Mouse (Mus musculus): Measurements from ENCODE around the gene Kpna7.
"Not testable (repeated sequence)": the region's sequence is repeated elsewhere in the genome, so short reads cannot be mapped to it uniquely, and the experiment has no call there.

Gene Kpna7

DNA sequence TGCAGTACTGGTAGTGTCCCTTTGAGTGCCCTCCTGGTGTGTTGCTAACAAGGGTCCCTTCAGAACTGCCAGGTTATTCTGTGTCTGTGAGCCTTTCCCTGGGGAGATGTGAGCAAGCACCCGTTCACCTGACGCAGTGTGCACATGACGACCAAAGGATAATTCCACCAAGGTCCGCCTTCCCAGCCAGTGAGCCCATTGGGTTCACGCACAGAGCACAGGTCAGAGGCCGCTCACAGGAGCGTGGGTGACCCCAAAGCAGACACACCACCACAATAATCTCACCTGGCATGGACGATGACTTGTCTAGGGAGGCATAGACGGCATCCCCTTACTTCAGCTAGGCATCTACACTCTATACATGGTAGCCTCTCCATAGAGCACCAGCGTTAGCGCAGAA is 17.6 kb upstream of the Kpna7 start:
- DNase-seq = not testable (repeated sequence)

DNA sequence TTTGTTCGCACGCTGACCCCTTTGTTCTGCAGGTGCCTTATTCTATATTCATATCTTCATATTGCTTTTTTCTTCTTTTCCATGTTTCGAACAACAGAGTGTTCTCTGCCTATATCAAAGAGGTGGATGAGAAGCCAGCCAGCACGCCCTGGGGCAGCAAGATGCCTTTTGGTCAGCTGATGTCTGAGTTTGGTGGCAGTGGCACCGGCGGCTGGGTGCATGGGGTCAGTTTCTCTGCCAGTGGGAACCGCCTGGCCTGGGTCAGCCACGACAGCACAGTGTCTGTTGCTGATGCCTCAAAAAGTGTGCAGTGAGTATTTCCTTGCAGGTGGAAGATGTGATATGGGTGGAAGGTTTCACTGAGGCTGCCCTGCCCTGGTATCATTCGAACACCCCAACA is 17.1 kb upstream of the Kpna7 start:
- no peak for DNase-seq

DNA sequence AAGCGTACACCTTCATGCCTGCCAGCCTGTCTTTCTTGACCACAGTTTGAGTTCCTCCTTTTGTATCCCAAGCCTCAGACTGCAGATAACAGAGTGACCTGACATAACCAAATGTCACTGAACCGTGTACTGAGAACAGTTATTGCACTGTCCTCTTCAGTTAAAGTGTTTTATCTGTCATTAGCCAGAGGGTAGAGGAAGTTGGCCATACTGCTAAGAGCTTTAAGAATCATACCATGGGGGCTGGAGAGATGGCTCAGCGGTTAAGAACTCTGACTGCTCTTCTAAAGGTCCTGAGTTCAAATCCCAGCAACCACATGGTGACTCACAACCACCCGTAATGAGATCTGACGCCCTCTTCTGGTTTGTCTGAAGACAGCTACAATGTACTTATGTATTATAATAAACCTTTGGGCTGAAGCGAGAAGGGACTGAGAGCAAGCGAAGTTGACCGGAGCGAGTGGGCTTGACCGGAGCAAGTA is 14.6 kb upstream of the Kpna7 start:
- no peak for DNase-seq

DNA sequence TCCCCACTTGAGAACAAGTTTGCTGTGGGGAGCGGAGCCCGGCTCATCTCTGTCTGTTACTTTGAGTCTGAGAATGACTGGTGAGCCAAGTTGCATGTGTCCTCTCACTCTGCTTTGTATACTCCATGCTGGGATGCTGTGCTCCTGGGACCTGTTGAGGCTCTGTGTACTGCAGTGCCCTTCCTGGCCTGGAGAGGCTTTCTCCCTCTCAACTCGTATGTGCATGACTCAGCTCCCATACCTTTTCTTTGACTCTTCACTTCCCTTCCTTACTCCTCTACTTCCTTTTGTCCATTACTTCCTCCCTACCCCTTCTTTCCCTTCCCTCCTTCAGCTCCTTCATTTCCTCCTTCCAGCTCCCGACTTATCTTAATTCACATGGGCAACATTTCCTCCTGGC is 12.4 kb upstream of the Kpna7 start:
- DNase-seq = no peak

DNA sequence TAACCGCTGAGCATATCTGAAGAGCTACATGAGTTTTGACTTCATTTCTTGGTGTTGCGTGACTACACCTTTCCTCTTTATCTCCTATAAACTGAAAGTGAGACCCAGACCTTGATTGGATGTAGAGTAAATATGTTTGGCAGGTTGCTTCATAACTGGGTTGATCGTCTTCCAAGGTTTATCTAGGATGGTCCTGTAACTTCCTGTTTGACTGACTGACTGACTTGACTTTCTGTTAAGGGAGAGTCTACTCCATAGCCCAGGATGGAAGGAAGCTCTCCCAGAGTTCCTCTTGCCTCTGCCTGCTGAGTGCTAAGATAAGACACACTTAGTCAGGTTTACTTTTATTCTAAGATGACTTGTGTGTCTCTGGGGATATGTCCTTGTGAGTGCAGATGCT is 6.0 kb upstream of the Kpna7 start:
- DNase-seq = no peak

DNA sequence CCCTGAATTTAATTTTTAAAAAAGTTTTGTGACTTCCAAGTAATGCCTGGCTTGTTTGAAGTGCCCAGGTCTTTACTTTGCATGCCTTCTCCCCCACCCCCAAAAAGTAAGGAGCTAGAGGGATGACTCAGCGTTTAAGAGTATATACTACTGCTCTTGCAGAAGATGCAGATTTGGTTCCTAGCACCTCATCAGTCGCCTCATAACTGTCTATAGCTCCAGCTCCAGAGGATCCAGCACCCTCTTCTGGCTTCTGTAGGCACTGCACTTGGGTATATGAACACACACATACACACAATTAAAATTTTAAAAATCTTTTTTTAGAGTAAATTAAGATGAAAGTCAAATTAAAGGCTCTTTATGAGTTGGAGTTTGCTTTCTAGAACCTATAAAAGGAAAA is 4.4 kb upstream of the Kpna7 start:
- DNase-seq = no peak

DNA sequence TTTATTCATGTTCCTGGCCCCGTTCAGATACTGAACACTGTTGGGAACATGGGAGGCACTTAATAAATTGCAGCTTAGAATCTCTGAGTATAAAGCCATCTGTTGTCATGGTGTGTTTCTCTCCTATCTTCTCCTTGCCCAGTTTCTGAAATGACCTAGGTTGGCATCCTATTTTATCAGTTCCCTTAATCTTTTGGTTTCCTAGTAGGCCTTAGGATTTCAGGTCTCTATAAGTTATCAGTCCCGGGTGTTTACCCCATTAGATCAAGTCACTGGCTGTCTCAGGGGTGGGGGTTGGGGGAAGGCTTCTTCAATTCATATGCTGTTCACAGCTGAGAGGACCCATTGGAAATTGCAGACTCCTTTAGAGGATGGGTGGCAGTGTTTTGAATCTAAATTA is 992 bp upstream of the Kpna7 start:
- DNase-seq = no peak

DNA sequence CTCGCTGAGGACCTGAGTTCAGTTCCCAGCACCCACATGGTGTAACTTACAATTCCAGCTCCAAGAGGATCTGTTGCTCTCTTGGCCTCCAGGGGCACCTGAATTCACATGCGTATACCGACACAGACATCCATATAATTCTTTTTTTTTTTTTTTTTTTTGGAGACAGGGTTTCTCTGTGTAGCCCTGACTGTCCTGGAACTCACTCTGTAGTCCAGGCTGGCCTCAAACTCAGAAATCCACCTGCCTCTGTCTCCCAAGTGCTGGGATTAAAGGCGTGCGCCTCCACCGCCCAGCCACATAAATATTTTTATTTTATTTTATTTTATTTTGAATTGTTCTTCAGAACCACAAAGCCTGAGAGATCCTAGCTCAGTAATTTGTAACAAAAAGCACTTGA is 629 bp downstream of the Kpna7 start:
- not testable (repeated sequence) for DNase-seq

DNA sequence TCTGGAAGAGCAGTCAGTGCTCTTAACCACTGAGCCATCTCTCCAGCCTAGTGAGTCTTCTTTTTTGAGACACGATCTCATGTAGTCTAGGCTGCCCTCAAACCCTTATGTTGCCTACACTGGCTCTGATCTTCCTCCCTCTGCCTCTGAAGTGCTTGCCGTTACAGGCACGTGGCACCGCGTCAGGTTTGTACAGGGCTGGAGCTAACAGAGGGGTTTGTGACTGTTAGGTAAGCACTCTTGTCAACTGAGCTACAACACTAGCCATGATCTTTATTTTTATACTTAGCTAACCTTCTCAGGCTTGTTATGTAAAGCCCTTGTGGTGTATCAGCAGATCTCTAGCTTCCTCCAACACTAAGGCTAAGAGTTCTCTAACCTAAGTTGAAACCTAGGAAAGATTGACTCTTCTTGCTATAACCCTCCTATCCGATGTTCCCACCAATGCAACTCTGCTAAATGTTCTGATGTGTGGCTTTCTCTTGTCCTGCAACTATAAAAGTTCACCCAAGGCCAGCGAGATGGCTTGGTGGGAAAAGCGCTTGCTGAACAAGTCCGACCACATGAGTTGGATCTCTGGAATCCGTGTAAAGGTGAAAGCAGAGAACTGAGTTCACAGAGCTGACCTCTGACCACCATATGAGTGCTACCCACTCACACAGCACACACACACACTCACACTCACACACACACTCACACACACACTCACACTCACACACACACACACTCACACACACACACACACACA is 1.8 kb downstream of the Kpna7 start:
- DNase-seq = no peak

DNA sequence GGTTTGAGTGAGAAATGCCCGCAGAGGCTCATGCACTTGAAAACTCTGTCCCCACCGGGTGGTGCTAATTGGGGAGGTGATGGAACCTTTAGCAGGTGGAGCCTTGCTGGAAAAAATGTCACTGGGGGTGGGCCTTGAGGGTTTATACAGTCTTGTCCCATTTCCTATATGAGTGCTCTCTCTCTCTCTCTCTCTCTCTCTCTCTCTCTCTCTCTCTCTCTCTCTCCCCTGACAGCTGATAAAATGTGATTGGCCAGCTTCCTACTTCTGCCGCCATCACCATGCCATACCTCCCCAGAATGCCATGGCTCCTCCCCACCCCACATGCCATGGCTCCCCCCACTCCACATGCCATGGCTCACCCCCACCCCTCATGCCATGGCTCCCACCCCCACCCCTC is 8.7 kb downstream of the Kpna7 start:
- no peak for DNase-seq

DNA sequence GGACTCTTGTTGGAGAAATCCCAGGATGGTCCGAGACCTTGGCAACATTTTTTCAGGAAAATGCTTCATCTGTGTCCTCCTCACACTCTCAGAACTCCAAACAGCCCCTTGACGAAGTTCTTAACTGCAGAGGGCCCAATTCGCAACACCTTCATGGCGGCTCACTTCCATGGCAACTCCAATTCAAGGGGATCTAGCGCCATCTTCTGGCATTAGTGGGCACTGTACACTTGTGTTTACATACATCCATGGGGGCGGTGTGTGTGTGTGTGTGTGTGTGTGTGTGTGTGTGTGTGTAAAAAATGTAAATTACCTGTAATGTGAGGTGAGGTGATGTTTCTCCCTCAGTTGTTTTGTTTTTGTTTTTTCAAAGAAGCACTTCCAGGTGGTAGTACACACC is 12.5 kb downstream of the Kpna7 start:
- no peak for DNase-seq

DNA sequence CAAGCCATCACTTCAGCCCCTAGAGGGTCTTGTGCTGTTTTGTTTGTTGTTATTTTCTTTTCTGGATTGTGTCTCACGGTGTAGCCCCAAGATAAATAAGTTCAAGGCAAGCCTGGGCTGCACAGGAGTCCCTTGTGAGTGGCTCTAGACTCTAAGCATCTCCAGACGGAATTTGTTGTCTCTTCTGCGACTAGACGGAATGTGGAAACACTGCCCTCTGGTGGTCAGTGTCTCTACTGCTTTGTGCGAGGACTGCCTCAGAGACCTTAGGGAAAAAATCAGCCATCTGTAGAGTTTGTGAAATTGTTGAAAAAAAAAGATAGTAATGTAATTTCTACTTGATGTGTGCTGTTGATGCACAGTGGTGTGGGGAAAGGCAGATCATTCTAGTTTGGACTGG is 14.1 kb downstream of the Kpna7 start:
- DNase-seq = peak; percentile 57

DNA sequence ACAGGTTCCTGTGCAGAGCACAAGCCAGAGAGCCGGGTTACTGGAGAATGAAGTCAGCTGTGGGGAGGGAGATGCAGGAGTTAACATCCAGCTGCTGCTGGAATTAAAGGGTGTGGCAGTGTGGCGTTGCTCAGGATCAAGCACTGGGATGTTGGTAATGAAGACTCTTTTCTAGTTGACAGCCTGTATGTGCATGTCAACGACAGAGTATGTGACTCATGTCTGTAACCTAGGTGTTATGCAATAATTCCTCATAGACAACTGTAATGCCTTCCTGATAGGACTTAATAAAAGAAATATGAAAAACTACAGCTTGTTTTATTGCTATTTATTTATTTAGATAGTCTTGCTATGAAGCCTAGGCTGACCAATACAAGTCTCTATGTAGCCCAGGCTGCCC is 15.0 kb downstream of the Kpna7 start:
- DNase-seq = no peak

DNA sequence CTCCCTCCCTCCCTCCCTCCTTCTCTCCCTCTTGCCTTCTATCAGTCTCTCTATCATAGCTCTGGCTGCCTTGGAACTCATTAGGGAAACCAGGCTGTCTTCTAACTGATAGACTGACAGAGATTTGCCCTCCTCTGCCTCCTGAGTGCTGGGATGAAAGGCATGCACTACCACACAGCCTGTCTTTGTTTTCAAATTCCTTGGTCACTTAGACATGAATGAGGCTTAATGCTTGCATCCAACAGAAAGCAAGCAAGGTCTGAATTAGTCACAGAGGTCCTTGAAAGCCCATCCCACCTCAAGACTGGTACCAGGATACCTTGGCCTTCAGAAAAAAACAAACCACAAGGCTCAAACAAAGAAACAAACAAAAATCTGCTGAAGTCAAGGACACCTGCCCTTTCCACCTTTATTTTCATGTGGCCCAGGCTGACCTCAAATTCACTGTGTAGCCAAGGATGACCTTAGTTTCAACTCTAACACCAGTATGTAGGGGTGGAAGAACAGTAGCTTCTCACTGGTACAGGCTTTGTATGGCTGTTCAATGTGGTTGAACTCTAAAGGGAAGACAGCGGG is 19.0 kb downstream of the Kpna7 start:
- DNase-seq = no peak

DNA sequence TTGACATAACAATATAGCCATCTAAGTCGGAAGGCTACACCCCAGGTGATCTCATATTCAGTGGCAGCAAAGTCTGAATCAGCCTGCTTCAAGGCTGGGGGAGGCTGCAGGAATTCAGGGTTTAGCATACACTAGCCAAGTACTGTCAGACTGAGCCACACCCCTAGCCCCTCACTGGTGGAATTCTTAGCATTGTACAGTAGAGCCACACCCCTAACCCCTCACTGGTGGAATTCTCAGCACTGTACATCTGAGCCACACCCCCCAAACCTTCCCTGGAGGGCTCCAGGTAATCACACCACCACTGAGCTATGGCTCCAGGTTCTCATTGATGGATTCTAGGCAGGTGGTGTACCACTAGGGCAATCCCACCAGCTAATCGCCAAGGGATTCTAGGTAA is 24.3 kb downstream of the Kpna7 start:
- DNase-seq = no peak

DNA sequence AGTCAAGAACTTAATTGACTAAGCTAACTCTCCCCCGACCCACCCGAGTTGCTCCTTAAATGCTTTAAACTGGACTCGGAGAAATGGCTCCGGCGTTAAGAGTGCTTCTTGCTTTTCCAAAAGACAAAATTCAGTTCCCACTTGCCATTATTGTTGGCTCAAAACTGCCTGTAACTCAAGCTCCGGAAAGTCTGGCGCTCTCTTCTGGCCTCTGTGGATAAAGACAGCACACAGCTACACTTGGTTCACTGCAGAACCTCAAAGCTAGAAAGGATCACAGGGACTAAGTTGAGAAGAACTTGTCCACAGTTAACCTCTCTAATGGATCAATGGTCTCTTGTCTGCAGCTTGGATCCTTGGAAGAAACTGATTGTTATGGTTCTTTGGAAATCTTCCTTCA is 25.1 kb downstream of the Kpna7 start:
- no peak for DNase-seq

DNA sequence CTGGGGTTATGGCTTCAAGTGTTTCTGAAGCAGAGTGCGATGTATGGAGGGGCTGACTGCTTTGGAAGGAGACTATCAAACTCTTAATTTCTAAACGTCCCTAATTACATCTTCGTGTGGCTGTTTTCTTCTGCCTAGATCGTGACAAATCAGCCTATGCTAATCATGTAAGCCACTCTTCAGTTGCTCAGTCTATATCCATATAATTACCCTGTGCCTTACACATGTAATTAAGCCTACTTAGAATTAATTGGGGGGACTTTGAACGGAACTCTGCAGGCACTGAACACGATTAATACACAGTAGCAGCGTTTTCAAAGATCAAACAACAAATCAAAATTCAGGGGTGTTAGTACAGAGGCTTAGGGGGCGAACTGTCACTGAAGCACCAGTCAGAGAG is 25.9 kb downstream of the Kpna7 start:
- no peak for DNase-seq

DNA sequence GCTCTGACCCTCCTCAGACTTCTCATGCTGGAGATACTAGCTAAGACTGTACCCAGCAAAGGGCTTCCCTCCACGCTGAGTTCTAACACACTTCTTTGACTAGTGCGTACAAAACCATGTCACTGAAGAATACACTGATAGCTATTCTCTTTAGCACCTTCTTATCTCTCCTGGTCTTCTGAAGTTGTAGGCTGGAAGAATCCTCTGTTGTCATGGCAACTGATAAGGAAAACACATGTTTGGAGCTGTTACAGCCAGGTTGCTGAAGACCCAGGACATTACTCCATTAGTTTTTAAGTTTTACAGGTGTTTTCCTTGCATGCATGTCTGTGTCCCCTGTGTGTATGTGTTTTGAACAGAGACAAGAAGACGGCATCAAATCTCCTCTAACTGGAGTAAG is 29.6 kb downstream of the Kpna7 start:
- not testable (repeated sequence) for DNase-seq

DNA sequence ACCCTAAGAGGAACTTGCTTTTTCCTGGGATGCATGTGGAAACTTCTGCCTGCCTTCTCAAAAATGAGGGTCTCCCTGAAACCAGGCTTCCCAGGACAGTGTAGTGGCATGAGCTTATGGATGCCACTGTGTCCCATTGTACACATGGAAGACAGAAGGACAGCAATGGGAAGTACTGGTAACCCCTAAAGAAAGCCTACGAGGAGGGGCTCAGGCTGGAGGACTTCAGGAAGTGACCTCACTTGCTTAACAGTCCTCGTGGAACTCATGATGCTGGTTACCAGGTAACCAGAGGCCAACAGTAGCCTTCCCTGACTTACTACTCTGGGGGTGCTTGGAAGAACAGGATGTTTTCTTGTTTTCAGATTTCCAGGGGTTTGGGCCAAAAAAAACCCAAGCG is 41.1 kb downstream of the Kpna7 start, which contains the start of gene 1700018F24Rik:
TSS of gene 1700018F24Rik (plus strand) at position 301 of the 400 bp plus-strand sequence.
- not testable (repeated sequence) for DNase-seq

DNA sequence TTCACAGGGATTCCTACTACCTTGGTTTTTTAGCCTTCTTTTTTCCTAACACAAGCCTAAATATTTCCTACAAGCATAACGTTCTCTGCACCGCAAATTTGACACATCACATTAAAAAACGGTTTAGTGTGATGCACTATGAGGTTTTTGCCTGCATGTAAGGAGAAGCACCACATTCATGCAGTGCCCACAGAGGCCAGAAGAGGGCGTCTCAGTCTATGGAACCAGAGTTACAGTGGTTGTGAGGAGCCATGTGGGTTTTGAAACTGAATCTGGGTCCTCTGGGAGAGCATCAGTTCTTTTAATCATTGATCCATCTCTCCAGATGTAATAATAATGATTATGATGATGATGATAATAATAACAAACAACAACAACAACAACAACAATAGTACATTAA is 42.2 kb downstream of the Kpna7 start:
- DNase-seq = no peak

DNA sequence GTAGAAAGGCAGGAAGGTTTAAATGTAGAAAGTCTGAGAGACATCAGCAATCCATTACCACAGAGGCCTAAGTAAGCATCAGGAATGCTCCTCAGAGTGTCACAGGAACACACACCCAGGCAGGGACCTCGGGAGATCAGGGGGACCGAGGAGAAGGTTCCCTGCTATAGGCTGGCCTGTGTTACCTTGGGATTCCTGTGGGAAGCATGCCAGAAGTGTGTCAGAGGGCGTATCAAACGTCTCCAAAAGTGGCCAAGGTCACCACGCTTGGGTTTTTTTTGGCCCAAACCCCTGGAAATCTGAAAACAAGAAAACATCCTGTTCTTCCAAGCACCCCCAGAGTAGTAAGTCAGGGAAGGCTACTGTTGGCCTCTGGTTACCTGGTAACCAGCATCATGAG is 51.4 kb downstream of the Kpna7 start, which contains the start of gene Gm4871:
TSS of gene Gm4871 (minus strand) at position 364 of the 400 bp plus-strand sequence.
- not testable (repeated sequence) for DNase-seq

DNA sequence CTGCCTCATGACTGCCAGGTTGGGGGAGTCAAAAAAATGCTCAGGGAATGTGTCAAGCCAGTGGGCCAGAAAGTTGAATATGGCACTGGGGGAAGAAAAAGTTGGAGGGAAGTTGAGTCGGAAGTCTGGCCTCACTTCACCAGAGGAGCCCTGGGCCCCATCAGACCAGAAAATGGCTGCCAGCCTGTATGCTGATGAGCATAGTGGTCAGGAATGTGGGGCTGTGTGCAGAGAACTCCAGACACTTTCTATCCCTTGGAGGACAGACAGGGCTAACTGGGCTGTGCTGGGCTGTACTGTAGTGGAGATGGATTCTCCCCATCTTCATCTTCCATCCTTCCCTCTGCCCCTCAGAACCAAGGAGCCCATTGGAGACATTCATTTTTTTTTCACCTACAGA is 53.4 kb downstream of the Kpna7 start:
- not testable (repeated sequence) for DNase-seq

DNA sequence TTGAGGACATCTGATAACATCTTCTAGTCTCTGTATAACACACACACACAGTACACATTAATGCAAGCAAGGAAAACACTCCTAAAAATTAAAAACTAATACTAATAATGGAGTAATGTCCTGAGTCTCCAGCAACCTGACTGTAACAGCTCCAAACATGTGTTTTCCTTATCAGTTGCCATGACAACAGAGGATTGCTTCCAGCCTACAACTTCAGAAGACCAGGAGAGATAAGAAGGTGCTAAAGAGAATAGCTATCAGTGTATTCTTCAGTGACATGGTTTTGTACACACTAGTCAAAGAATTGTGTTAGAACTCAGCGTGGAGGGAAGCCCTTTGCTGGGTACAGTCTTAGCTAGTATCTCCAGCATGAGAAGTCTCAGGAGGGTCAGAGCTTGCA is 63.1 kb downstream of the Kpna7 start:
- DNase-seq = not testable (repeated sequence)

DNA sequence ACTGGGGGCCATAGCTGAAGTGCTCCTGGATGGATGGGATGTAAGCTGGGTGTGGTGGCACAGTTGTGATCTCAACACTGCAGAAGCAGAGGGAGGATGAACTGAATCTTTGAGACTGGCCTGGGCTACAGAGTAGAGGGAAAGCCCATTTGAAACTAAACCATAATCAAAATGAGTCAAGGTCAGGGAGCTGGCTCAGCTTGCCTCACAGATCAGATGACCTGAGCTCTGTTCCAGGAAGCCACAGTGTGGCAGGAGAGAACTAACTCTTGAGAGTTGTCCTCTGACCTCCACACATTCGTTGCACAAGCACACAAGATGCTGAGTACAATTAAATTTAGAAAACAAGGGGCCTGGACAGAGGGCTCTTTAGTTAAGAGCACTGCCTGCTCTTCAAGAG is 63.6 kb downstream of the Kpna7 start:
- not testable (repeated sequence) for DNase-seq

DNA sequence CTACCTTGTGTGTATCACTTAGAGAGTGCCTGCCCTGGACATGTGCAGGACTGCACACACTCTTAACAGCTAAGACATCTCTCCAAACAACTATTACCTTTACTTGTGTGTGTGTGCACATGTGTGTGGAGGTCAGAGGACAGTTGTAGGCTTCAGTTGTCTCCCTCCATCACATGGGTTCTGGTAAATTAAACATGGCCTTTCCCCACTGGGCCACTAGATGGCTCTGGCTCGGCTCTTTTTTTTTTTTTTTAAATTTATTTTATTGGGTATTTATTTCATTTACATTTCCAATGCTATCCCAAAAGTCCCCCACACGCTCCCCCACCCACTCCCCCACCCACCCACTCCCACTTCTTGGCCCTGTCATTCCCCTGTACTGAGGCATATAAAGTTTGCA is 67.1 kb downstream of the Kpna7 start:
- DNase-seq = not testable (repeated sequence)

Data from kidney, adult 9 months (tissue).